Mouse (Mus musculus): ENCODE measurements around the gene E2f8. TPM values are rescaled to one million over a fixed set of nuclear protein-coding genes. Genes with fewer than 3 reads are reported as not detected.

Gene E2f8
- total RNA-seq, 2 experiments from 2014 or later, result 29.3 to 107 TPM

- no peak for ATAC-seq (replicated peaks; ENCODE audit: poor library complexity)
Observed at GRCm38 (mm10) chr7:48824671-48825070, 56.7 kb downstream of the E2f8 start.

GRCm38 (mm10) chr7:48823621-48824020, 57.8 kb downstream of the E2f8 start:
- no peak for ATAC-seq (replicated peaks; ENCODE audit: poor library complexity)

- ATAC-seq (replicated peaks; ENCODE audit: poor library complexity), result no peak
Observed at GRCm38 (mm10) chr7:48821654-48822053, 59.7 kb downstream of the E2f8 start.

Other genes starting within 250 kb of the E2f8 start
- gene Mrgprb3, start 237.8 kb downstream of the E2f8 start, total RNA-seq (2015), result not detected in 2 replicates
- not detected in 2 replicates for gene Mrgprb3, start 237.8 kb downstream of the E2f8 start, total RNA-seq (2017)
- 62.0 and 63.1 TPM in 2 replicates for gene Zdhhc13, start 92.6 kb downstream of the E2f8 start, total RNA-seq (2015)
- 38.5 and 51.3 TPM in 2 replicates for gene Zdhhc13, start 92.6 kb downstream of the E2f8 start, total RNA-seq (2017)
- gene Csrp3, start 33.6 kb downstream of the E2f8 start, total RNA-seq (2015), result 4.3 and 5.1 TPM in 2 replicates
- 2.2 and 4.8 TPM in 2 replicates for gene Csrp3, start 33.6 kb downstream of the E2f8 start, total RNA-seq (2017)
- gene Nav2, start 27.1 kb upstream of the E2f8 start, total RNA-seq (2015), result 21.7 and 27.0 TPM in 2 replicates
- 16.4 TPM in 2 replicates for gene Nav2, start 27.1 kb upstream of the E2f8 start, total RNA-seq (2017)